Mouse (Mus musculus) kidney, adult 2 months (tissue): Measurements from ENCODE around the gene Nmnat2.

Experiments
- CTCF ChIP-seq: fragments of 200-500 bp; conservative IDR thresholded peaks from 2 replicates; pipeline ENCODE4 v1.5.1; 2011; ENCODE audit warnings: low read depth, mild to moderate bottlenecking, control low read depth, low read length, moderate library complexity, mixed read lengths; ENCODE audit not compliant: insufficient read depth, insufficient read length
- POLR2A ChIP-seq: fragments of 200-500 bp; IDR thresholded peaks from one replicate; pipeline ENCODE4 v1.6.1; 2011; ENCODE audit warnings: low read depth, low read length, control low read depth

DNA sequence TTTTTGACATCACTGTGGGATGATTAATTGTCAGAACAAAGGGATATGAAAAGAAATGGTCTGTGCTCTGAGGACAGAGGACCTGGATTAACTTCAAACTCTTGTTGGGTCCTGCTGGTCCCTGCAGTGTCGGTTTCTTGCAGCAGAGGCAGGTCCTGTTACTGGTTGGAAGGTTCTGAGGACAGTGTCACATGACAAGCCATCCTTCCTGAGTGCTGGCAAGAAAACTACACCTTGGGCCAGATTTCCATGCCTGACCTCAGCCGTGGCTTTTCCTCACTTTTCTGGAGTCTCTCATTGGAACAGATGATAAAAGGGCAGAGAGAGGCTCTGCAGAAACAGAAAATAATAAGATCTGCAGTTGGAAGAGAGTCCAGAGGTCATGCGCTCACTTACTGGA lies 20.4 kb downstream of the Nmnat2 start:
- TF ChIP-seq CTCF (no peak), POLR2A (no peak)
